Mouse (Mus musculus): ENCODE results near the gene Dcaf11. TPM values are rescaled to one million over a fixed set of nuclear protein-coding genes. Genes with fewer than 3 reads are reported as not detected.
A peak's percentile ranks its signal among the peaks of the same experiment; 100 is the strongest.

The Dcaf11 gene
- polyA plus RNA-seq, 1 experiment from 2014 or later, result 137 TPM

DNA sequence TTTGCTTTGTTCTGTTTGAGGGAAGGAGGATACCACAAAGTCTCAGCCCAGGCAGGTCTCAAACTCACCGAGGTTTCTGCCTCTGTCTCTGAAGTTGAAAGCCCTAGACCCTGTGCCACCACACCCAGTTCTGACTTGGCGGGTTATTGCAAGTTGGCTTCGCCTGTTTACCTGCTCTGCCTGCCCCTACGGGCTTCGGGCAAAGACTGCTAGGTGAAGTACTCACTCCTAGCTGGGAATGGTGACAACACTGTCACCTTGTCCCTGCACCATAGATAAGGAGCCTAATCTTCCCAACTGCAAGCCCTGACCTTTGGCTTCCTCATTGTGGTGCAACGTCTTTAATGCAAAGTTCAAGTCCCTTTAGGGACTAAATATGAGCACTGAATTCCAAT lies 25.8 kb downstream of the Dcaf11 start:
- Histone ChIP-seq H3K36me3 (ENCODE audit: control insufficient read depth, insufficient read depth, low read length) (peaks cover 4% of the 10 kb centered on the region; the same call in 1 of the 2 replicates), H3K4me3 (ENCODE audit: low read depth, low read length) (no peak overlapping the region), H3K9me3 (replicated peaks; ENCODE audit: control insufficient read depth, low read length, poor library complexity, severe bottlenecking) (no peaks in the 10 kb centered on the region), H3K9ac (ENCODE audit: low read depth, low read length) (no peak overlapping the region), H3K27me3 (ENCODE audit: control insufficient read depth, insufficient read depth, low read depth, low read length) (no peaks in the 10 kb centered on the region), H3K27ac (ENCODE audit: low read length) (no peak overlapping the region), H3K4me1 (ENCODE audit: control insufficient read depth, insufficient read depth, low read length) (peaks cover 16% of the 10 kb centered on the region), H3K4me2 (ENCODE audit: low read length) (peak overlapping the region; percentile 78)
- WGBS, result 68% methylated on average over 6 of the region's 6 CpGs
- ATAC-seq, result 0 out of 2 replicates have a peak, but pooled peaks have one; percentile 12

DNA sequence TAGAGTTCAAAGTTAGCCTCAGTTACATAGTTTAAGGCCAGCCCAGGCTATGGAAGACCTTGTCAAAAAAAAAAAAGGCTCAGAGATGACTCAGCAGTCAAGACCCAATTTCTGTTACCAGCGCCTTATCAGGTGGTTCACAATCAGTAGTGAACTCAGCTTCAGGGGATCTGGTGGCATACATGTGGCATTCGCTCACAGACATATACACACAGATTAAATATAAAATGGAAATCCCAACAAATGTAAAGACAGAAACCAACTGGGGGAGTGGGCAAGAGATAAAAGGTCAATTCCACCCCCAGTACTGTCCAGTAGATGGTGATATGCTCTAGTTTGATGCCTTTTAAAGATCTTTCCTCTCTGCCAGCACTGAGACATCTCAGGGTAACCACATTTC lies 26.3 kb downstream of the Dcaf11 start:
- Histone ChIP-seq H3K4me2 (ENCODE audit: low read length) (no peak overlapping the region), H3K4me3 (ENCODE audit: low read depth, low read length) (no peak overlapping the region), H3K9ac (ENCODE audit: low read depth, low read length) (no peak overlapping the region), H3K36me3 (ENCODE audit: control insufficient read depth, insufficient read depth, low read length) (peaks cover 4% of the 10 kb centered on the region; the same call in 1 of the 2 replicates), H3K9me3 (replicated peaks; ENCODE audit: control insufficient read depth, low read length, poor library complexity, severe bottlenecking) (no peaks in the 10 kb centered on the region), H3K27me3 (ENCODE audit: control insufficient read depth, insufficient read depth, low read depth, low read length) (no peaks in the 10 kb centered on the region), H3K4me1 (ENCODE audit: control insufficient read depth, insufficient read depth, low read length) (peaks cover 16% of the 10 kb centered on the region), H3K27ac (ENCODE audit: low read length) (no peak overlapping the region)
- WGBS, result 96% methylated on average over 2 of the region's 2 CpGs
- no peak for ATAC-seq

DNA sequence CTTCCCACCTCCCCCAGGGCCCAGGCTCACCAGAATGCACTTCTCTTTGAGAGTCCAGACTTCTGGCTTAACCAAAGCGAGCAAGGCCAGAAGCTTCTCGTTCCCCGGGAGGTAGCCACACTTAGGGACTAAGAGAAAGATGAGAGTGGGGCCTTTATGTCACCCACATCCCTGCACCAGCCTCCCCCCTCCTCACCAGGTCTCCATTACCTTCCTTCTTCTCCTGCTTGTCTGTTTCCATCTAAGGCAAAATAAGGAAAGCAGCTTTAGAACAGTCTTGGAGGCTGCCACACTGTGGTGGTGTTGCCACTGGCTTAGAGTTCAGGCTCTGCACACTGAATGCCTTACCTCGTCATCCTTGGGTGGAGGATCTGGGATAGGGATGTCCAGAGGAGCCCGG lies 29.5 kb downstream of the Dcaf11 start:
- Histone ChIP-seq H3K4me2 (ENCODE audit: low read length) (no peak overlapping the region), H3K36me3 (ENCODE audit: control insufficient read depth, insufficient read depth, low read length) (peaks cover 6% of the 10 kb centered on the region; the same call in 1 of the 2 replicates), H3K4me3 (ENCODE audit: low read depth, low read length) (no peak overlapping the region), H3K4me1 (ENCODE audit: control insufficient read depth, insufficient read depth, low read length) (peaks cover 32% of the 10 kb centered on the region), H3K27ac (ENCODE audit: low read length) (no peak overlapping the region), H3K9ac (ENCODE audit: low read depth, low read length) (no peak overlapping the region), H3K27me3 (ENCODE audit: control insufficient read depth, insufficient read depth, low read depth, low read length) (no peaks in the 10 kb centered on the region), H3K9me3 (replicated peaks; ENCODE audit: control insufficient read depth, low read length, poor library complexity, severe bottlenecking) (no peaks in the 10 kb centered on the region)
- ATAC-seq, result no peak
- WGBS, result 94% methylated on average over 5 of the region's 5 CpGs

DNA sequence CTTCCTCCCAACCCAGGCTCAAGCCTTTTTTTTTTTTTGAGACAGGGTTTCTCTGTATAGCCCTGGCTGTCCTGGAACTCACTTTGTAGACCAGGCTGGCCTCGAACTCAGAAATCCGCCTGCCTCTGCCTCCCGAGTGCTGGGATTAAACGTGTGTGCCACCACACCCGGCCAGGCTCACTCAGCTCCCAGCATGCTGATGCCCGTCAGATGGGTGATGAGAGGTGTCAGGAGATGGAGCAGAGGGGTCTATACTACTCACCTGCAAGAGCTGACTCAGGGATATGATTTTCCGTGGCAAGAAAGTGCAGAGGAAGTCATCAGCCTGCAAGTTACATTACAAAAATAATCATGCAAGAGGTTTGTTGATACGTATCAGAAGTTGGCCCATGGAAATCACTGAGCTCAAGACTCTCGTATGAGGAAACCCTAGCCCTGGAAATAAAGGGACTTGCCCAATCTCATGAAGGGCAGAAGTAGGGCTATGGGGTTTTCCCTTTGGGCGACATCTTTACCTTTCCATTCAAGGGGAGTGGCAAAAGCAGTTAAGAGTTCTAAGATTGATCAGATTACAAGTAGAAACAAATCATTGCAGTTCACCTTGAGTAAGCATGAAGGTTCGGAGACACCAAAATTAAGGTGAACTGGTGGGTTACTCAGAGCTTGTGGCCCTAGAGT lies 30.1 kb downstream of the Dcaf11 start:
- Histone ChIP-seq H3K27ac (ENCODE audit: low read length) (peak overlapping the region; percentile 91), H3K9me3 (replicated peaks; ENCODE audit: control insufficient read depth, low read length, poor library complexity, severe bottlenecking) (no peaks in the 10 kb centered on the region), H3K9ac (ENCODE audit: low read depth, low read length) (peak overlapping the region; percentile 86), H3K36me3 (ENCODE audit: control insufficient read depth, insufficient read depth, low read length) (peaks cover 6% of the 10 kb centered on the region; the same call in 1 of the 2 replicates), H3K27me3 (ENCODE audit: control insufficient read depth, insufficient read depth, low read depth, low read length) (no peaks in the 10 kb centered on the region), H3K4me3 (ENCODE audit: low read depth, low read length) (peak overlapping the region; percentile 91), H3K4me1 (ENCODE audit: control insufficient read depth, insufficient read depth, low read length) (peaks cover 29% of the 10 kb centered on the region), H3K4me2 (ENCODE audit: low read length) (peak overlapping the region; percentile 95)
- WGBS, result 91% methylated on average over 11 of the region's 11 CpGs
- ATAC-seq, result no peak

DNA sequence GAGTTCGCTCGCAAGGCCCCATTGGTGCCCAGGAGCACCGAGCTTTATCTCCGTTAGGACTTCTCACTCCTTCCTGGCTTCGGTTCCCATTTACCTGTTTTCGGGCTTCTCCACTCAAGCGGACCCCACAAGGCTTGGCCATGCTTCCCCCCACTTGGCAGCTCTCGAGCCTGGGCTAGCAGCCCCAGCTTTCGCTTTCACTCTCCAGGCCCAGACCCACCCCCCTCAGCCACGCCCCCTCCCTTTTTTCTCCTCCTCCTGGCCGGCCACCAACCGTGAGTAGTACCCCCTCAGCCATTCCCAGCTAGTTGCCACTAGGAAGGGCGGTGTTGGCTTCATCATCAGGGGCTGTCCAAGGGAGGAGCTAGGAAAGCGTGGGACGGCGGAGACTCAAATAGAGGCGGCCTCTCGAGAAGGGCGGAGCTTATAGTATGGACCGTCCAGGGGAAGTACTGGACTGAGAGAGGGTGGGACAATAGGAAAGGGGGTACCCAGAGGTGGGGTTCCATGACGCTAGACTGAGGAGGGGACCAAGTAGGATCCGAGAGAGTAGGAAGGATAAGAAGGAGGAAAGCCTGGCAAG lies 31.0 kb downstream of the Dcaf11 start, which contains the start of gene Psme2:
Gene Psme2 (minus strand): TSS at position 366 of the 583 bp plus-strand sequence.
- peak within 1 kb of the TSS; percentile 91 for H3K4me3 ChIP-seq (ENCODE audit: low read depth, low read length)
- peaks cover 13% of the 10 kb centered on the region for H3K36me3 ChIP-seq (ENCODE audit: control insufficient read depth, insufficient read depth, low read length)
- H3K4me1 ChIP-seq (ENCODE audit: control insufficient read depth, insufficient read depth, low read length), result peaks cover 26% of the 10 kb centered on the region
- H3K4me2 ChIP-seq (ENCODE audit: low read length), result peak within 1 kb of the TSS; percentile 95
- WGBS, result 0% methylated on average over 22 of the region's 22 CpGs
- no peaks in the 10 kb centered on the region for H3K27me3 ChIP-seq (ENCODE audit: control insufficient read depth, insufficient read depth, low read depth, low read length)
- peak within 1 kb of the TSS; percentile 86 for H3K9ac ChIP-seq (ENCODE audit: low read depth, low read length)
- H3K27ac ChIP-seq (ENCODE audit: low read length), result peak within 1 kb of the TSS; percentile 91
- H3K9me3 ChIP-seq (replicated peaks; ENCODE audit: control insufficient read depth, low read length, poor library complexity, severe bottlenecking), result no peaks in the 10 kb centered on the region
- peak; percentile 95 for ATAC-seq

DNA sequence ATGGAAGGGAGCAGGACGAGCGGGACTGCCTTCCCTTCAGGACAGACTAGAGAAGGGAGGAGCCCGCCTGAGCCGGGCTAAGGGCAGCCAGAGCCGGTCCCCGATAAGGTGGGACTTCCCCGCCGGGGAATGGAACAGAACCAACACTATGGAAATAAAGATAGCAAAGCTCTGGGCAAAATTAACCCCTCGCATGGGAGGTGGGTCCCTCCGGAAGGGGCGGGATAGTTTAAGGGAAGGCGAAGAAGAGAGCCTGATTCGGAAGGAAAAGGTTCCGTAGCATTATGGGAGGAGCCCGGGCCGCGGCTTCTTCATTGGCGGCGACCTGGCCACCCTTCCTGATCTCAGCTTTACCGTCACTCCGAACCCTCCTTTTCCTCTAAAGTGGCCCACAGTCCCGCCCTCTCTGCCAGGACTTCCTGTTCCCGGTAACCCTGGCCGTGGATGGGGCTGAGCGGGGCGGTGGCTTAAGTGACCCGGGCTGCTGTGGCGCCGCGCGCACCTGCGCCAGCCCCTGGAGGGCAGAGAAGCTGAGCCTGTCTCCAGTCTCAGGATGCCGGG lies 31.6 kb downstream of the Dcaf11 start, which contains the start of gene Rnf31:
Gene Rnf31 (plus strand): TSS at position 378 of the 561 bp plus-strand sequence.
- H3K4me3 ChIP-seq (ENCODE audit: low read depth, low read length), result peak within 1 kb of the TSS; percentile 91
- WGBS, result under 1% methylated on average over 33 of the region's 33 CpGs

DNA sequence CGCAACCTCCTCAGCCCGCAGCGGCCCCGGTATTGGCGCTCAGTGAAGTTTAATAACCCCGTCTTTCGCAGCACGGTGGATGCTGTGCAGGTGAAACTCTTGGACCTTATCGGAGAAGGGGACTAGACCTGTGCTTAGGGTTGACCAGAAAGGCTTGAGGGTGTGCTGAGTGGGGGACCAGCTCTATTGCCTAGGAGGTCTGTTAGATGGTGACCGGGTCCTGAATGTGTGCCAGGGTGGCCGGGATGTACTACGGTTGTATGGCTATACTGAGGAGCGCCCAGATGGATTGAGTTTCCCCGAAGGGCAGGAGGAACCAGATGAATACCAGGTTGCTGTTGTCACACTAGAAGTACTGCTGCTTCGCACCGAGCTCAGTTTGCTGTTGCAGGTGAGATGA lies 32.4 kb downstream of the Dcaf11 start:
- Histone ChIP-seq H3K4me1 (ENCODE audit: control insufficient read depth, insufficient read depth, low read length) (peaks cover 26% of the 10 kb centered on the region), H3K4me2 (ENCODE audit: low read length) (peak overlapping the region; percentile 95), H3K36me3 (ENCODE audit: control insufficient read depth, insufficient read depth, low read length) (peaks cover 21% of the 10 kb centered on the region), H3K9ac (ENCODE audit: low read depth, low read length) (peak overlapping the region; percentile 86), H3K4me3 (ENCODE audit: low read depth, low read length) (peak overlapping the region; percentile 91), H3K27ac (ENCODE audit: low read length) (peak overlapping the region; percentile 91; the same call in 1 of the 2 replicates), H3K9me3 (replicated peaks; ENCODE audit: control insufficient read depth, low read length, poor library complexity, severe bottlenecking) (no peaks in the 10 kb centered on the region), H3K27me3 (ENCODE audit: control insufficient read depth, insufficient read depth, low read depth, low read length) (no peaks in the 10 kb centered on the region)
- ATAC-seq, result no peak
- 7% methylated on average over 16 of the region's 16 CpGs for WGBS

More for the DNA sequence above, 31.6 kb downstream of the Dcaf11 start, which contains the start of gene Rnf31:
- ATAC-seq, result peak; percentile 94
- Histone ChIP-seq H3K27me3 (ENCODE audit: control insufficient read depth, insufficient read depth, low read depth, low read length) (no peaks in the 10 kb centered on the region), H3K27ac (ENCODE audit: low read length) (peak within 1 kb of the TSS; percentile 91), H3K4me2 (ENCODE audit: low read length) (peak within 1 kb of the TSS; percentile 95), H3K36me3 (ENCODE audit: control insufficient read depth, insufficient read depth, low read length) (peaks cover 18% of the 10 kb centered on the region), H3K9ac (ENCODE audit: low read depth, low read length) (peak within 1 kb of the TSS; percentile 86), H3K9me3 (replicated peaks; ENCODE audit: control insufficient read depth, low read length, poor library complexity, severe bottlenecking) (no peaks in the 10 kb centered on the region), H3K4me1 (ENCODE audit: control insufficient read depth, insufficient read depth, low read length) (peaks cover 26% of the 10 kb centered on the region)

DNA sequence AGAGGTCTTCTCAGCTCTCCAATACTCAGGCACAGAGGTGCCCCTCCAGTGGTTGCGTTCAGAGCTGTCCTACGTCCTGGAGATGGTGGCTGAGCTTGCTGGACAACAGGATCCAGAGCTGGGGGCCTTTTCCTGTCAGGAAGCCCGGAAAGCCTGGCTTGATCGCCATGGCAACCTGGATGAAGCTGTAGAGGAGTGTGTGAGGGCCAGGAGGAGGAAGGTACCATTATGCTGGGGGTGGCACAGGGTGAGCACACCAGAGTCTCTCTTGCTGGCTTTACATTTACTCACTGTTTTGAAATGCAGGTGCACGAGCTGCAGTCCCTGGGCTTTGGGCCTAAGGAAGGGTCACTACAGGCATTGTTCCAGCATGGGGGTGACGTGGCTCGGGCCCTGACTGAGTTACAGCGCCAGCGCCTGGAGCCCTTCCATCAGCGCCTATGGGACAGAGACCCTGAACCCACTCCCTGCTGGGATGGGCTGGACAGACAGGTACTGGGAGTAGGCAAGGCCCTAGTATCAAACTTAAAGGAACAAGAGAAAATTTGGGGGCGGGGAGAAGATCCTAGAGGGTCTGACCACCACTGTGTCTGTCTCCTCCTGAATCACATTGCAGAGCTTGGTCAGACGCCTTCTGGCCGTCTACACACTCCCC lies 36.4 kb downstream of the Dcaf11 start:
- H3K4me2 ChIP-seq (ENCODE audit: low read length), result no peak overlapping the region
- H3K9ac ChIP-seq (ENCODE audit: low read depth, low read length), result no peak overlapping the region
- 69% methylated on average over 13 of the region's 13 CpGs for WGBS
- no peaks in the 10 kb centered on the region for H3K9me3 ChIP-seq (replicated peaks; ENCODE audit: control insufficient read depth, low read length, poor library complexity, severe bottlenecking)
- H3K4me3 ChIP-seq (ENCODE audit: low read depth, low read length), result no peak overlapping the region
- no peaks in the 10 kb centered on the region for H3K27me3 ChIP-seq (ENCODE audit: control insufficient read depth, insufficient read depth, low read depth, low read length)
- no peak for ATAC-seq
- H3K27ac ChIP-seq (ENCODE audit: low read length), result no peak overlapping the region
- peaks cover 44% of the 10 kb centered on the region for H3K36me3 ChIP-seq (ENCODE audit: control insufficient read depth, insufficient read depth, low read length)
- peaks cover 20% of the 10 kb centered on the region for H3K4me1 ChIP-seq (ENCODE audit: control insufficient read depth, insufficient read depth, low read length)
